Mouse (Mus musculus) forebrain, postnatal 0 days (tissue): ENCODE measurements around the gene Treml4. TPM values are rescaled to one million over a fixed set of nuclear protein-coding genes. Genes with fewer than 3 reads are reported as not detected.

ENCODE experiments used
- ATAC-seq: fragments of 200-750 bp; cut with Nextera tagmentation; 2 replicates; pipeline ENCODE4 v1.8.0; 2017; ENCODE audit warnings: mild to moderate bottlenecking, moderate library complexity
- DNase-seq: peaks from one replicate; pipeline ENCODE4 v3.0.0-alpha.2; 2015
- H3K27ac ChIP-seq: fragments of 300-500 bp; sonication (generic); 2 replicates; pipeline ENCODE4 v1.5.1; 2014; ENCODE audit warnings: low read depth, mild to moderate bottlenecking, antibody characterized with exemption, low read length, moderate library complexity, mixed read lengths
- H3K27me3 ChIP-seq: fragments of 300-500 bp; sonication (generic); 2 replicates; pipeline ENCODE4 v1.6.1; 2014; ENCODE audit warnings: mild to moderate bottlenecking, low read length, mixed read lengths; ENCODE audit not compliant: insufficient read depth
- H3K36me3 ChIP-seq: fragments of 300-500 bp; sonication (generic); 2 replicates; pipeline ENCODE4 v1.6.1; 2014; ENCODE audit warnings: mild to moderate bottlenecking, moderate library complexity; ENCODE audit not compliant: insufficient read depth
- H3K4me1 ChIP-seq: fragments of 300-500 bp; sonication (generic); 2 replicates; pipeline ENCODE4 v1.6.1; 2014; ENCODE audit warnings: antibody characterized with exemption; ENCODE audit not compliant: insufficient read depth
- H3K4me2 ChIP-seq: fragments of 300-500 bp; sonication (generic); 2 replicates; pipeline ENCODE4 v1.6.1; 2014; ENCODE audit warnings: low read depth, mild to moderate bottlenecking, moderate library complexity
- H3K4me3 ChIP-seq: fragments of 300-500 bp; sonication (generic); 2 replicates; pipeline ENCODE4 v1.5.1; 2014; ENCODE audit warnings: low read depth, low read length, mixed read lengths
- H3K9ac ChIP-seq: fragments of 300-500 bp; sonication (generic); 2 replicates; pipeline ENCODE4 v1.6.1; 2014; ENCODE audit warnings: mild to moderate bottlenecking
- H3K9me3 ChIP-seq: fragments of 300-500 bp; sonication (generic); 2 replicates; pipeline ENCODE4 v1.6.1; 2016; ENCODE audit warnings: low read length
- CTCF ChIP-seq: sonication (generic); IDR thresholded peaks from 2 replicates; pipeline ENCODE4 v1.5.1; 2016; ENCODE audit warnings: antibody characterized with exemption, control low read depth, low read depth
- WGBS: fragments of 180-500 bp; shearing (Covaris S2); extraction: QIAGEN DNeasy Blood & Tissue Kit; methylation state at CpG from one replicate; pipeline ENCODE4 v1.1.7; 2014; 5-methylcytosine and 5-hydroxymethylcytosine counted together
- polyA plus RNA-seq: library from polyadenylated mRNA; unstranded; fragments of >200 nt; fragmentation: Nextera tagmentation; extraction: Ambion mirVana; gene quantifications from 2 replicates; pipeline ENCODE4 v1.2.1, GENCODE M21; 2015
- total RNA-seq: library from RNA; depleted of rRNA; stranded (reverse); fragments of >200 nt; gene quantifications from 2 replicates; pipeline ENCODE4 v1.2.3, GENCODE M21; 2014

The Treml4 gene
- total and polyA plus RNA-seq, 2 experiments from 2014 or later: not detected

GRCm38 (mm10) chr17:48274098-48274497 lies 10.0 kb downstream of the Treml4 start:
- Histone ChIP-seq H3K4me1 (no peaks in the 10 kb centered on the region), H3K9me3 (no peaks in the 10 kb centered on the region), H3K9ac (no peak overlapping the region), H3K4me2 (no peak overlapping the region), H3K27ac (no peak overlapping the region), H3K36me3 (no peaks in the 10 kb centered on the region), H3K4me3 (no peak overlapping the region), H3K27me3 (no peaks in the 10 kb centered on the region)
- WGBS: 89% methylated on average over 4 of the region's 4 CpGs
- TF ChIP-seq CTCF: no peak
- ATAC-seq: no peak
- no peak for DNase-seq

- no peak overlapping the region for H3K27ac ChIP-seq
- peak; percentile 81 for DNase-seq
- WGBS: 37% methylated on average over 6 of the region's 6 CpGs
- no peaks in the 10 kb centered on the region for H3K36me3 ChIP-seq
- H3K4me1 ChIP-seq: no peaks in the 10 kb centered on the region
- H3K4me3 ChIP-seq: no peak overlapping the region
- H3K9me3 ChIP-seq: no peaks in the 10 kb centered on the region
- no peaks in the 10 kb centered on the region for H3K27me3 ChIP-seq
- no peak overlapping the region for H3K9ac ChIP-seq
- peak; percentile 54 for ATAC-seq
- peak; percentile 83 for TF ChIP-seq CTCF
- no peak overlapping the region for H3K4me2 ChIP-seq
These were observed 10.8 kb downstream of the Treml4 start for GRCm38 (mm10) chr17:48274885-48275284.

DNA sequence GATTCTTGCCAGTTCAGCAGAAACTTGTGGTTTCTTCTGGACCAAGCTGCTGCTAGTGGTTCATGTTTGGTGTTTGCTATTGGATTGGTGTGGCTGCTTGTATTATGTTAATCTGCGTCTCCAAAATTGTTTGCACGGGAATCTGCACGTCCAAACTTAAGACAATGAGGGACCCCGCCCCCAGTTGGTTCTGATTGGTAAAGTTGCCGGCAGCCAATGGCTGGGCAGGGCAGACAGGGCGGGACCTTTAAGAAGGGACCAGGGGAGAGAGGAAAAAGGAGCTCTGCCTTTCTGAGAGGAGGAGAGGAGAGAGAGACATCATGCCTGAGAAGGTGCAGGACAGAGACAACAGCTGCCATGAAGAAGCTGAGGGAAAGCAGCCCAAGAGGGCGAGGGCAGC lies 11.6 kb downstream of the Treml4 start:
- no peak for ATAC-seq
- Histone ChIP-seq H3K27me3 (no peaks in the 10 kb centered on the region), H3K9ac (no peak overlapping the region), H3K4me1 (no peaks in the 10 kb centered on the region), H3K27ac (no peak overlapping the region), H3K36me3 (no peaks in the 10 kb centered on the region), H3K4me2 (no peak overlapping the region), H3K9me3 (no peaks in the 10 kb centered on the region), H3K4me3 (no peak overlapping the region)
- WGBS: 62% methylated on average over 7 of the region's 7 CpGs
- no peak for TF ChIP-seq CTCF
- DNase-seq: no peak

- ATAC-seq (no peak), DNase-seq (no peak)
- Histone ChIP-seq H3K4me2 (no peak overlapping the region), H3K9ac (no peak overlapping the region), H3K27me3 (no peaks in the 10 kb centered on the region), H3K4me3 (no peak overlapping the region), H3K4me1 (peaks cover 3% of the 10 kb centered on the region; the same call in 1 of the 2 replicates), H3K36me3 (no peaks in the 10 kb centered on the region), H3K27ac (no peak overlapping the region), H3K9me3 (no peaks in the 10 kb centered on the region)
- no peak for TF ChIP-seq CTCF
These were observed 14.3 kb downstream of the Treml4 start for GRCm38 (mm10) chr17:48278381-48278780.

- peaks cover 3% of the 10 kb centered on the region; the same call in 1 of the 2 replicates for H3K4me1 ChIP-seq
- H3K4me2 ChIP-seq: no peak overlapping the region
- 79% methylated on average over 4 of the region's 4 CpGs for WGBS
- H3K27ac ChIP-seq: no peak overlapping the region
- no peak overlapping the region for H3K9ac ChIP-seq
- H3K4me3 ChIP-seq: no peak overlapping the region
- ATAC-seq: no peak
- DNase-seq: no peak
- H3K9me3 ChIP-seq: no peaks in the 10 kb centered on the region
- H3K27me3 ChIP-seq: no peaks in the 10 kb centered on the region
- H3K36me3 ChIP-seq: no peaks in the 10 kb centered on the region
- no peak for TF ChIP-seq CTCF
These were observed 14.9 kb downstream of the Treml4 start for GRCm38 (mm10) chr17:48279002-48279401.

- Histone ChIP-seq H3K9me3 (no peaks in the 10 kb centered on the region), H3K36me3 (no peaks in the 10 kb centered on the region), H3K9ac (peak overlapping the region; percentile 4; the same call in 1 of the 2 replicates), H3K27ac (no peak overlapping the region), H3K4me1 (peaks cover 3% of the 10 kb centered on the region; the same call in 1 of the 2 replicates), H3K4me3 (peak overlapping the region; percentile 23), H3K4me2 (peak overlapping the region; percentile 50), H3K27me3 (no peaks in the 10 kb centered on the region)
- TF ChIP-seq CTCF: no peak
- no peak for DNase-seq
- ATAC-seq: peak; percentile 42
- 26% methylated on average over 18 of the region's 18 CpGs for WGBS
These were observed 17.0 kb downstream of the Treml4 start for GRCm38 (mm10) chr17:48280943-48281738.

DNA sequence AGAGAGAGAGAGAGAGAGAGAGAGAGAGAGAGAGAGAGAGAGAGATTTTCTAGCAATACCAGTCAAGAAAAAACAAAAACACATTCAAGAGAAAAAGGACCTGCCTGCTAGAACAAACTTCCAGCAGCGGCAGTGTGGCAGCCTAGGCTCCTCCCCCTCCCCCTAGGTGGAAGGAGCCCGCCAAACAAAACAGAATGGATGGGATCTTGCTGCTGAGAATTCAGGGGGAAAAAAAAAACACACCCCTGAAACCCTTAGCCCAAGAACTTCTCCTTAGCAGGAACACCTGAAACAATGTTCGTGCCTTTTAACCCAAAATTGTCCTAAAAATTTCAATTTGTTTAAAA lies 17.6 kb downstream of the Treml4 start:
- Histone ChIP-seq H3K27ac (no peak overlapping the region), H3K4me2 (peak overlapping the region; percentile 50), H3K27me3 (no peaks in the 10 kb centered on the region), H3K9ac (peak overlapping the region; percentile 4; the same call in 1 of the 2 replicates), H3K9me3 (no peaks in the 10 kb centered on the region), H3K36me3 (no peaks in the 10 kb centered on the region), H3K4me3 (peak overlapping the region; percentile 23), H3K4me1 (peaks cover 3% of the 10 kb centered on the region; the same call in 1 of the 2 replicates)
- ATAC-seq: peak; percentile 53
- TF ChIP-seq CTCF: no peak
- WGBS: 2% methylated on average over 3 of the region's 3 CpGs
- peak; percentile 67 for DNase-seq
